Mouse (Mus musculus): ENCODE data around the gene Clec4n. TPM values are rescaled to one million over a fixed set of nuclear protein-coding genes. Genes with fewer than 3 reads are reported as not detected.
"Not testable (repeated sequence)": the region's sequence is repeated elsewhere in the genome, so short reads cannot be mapped to it uniquely, and the experiment has no call there.

Clec4n gene
- 1 to 10 TPM; 1.5 to 3.1 TPM for total RNA-seq (2021)
- long read RNA-seq, experiment 1, partial matches to known transcripts = 0 of 4 reads
- long read RNA-seq, experiment 1, other reads (novel, unspliced or antisense) = 2 of 4 reads
- long read RNA-seq, experiment 2 = 0 reads

DNA sequence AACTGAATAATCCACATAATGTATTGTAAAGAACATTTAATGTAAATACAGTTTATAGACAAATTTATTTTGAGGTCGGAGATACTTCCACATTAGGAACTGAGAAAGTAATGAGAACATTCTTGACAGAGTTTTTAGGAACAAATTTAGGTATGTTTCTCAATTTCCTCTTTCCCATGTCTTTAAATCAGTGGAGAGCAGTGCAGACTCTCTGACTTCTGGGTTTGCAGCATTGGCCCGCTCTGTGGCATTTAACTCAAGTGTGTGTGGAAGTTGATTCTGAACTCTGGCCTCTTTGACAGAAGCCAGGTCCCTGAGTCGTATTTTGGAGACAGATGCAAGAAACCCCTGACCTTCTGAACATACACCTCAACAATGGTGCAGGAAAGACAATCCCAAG, at the start of gene Clec4n:
Clec4n (plus strand) TSS at position 200 of the 400 bp plus-strand sequence.
- no peak for DNase-seq

DNA sequence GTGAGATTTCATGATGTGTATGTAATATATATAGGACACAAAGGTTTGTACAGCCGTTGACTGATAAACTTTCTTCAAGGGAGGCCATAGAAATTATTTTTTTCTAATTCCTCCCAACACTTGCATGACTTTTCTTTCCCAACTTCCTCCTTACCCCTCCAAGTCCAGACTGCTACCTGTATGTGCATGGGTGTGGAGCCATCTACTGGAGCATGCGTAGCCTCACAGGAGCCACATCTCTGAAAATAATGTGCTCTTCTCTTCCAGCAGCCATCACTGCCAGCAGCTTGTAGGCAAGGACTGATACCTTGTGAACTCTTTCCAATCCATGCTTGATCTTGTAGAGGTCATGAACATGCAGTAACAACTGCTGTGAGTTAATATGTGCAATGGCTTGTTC, 44.8 kb upstream of the Clec4n start:
- DNase-seq = not testable (repeated sequence)

DNA sequence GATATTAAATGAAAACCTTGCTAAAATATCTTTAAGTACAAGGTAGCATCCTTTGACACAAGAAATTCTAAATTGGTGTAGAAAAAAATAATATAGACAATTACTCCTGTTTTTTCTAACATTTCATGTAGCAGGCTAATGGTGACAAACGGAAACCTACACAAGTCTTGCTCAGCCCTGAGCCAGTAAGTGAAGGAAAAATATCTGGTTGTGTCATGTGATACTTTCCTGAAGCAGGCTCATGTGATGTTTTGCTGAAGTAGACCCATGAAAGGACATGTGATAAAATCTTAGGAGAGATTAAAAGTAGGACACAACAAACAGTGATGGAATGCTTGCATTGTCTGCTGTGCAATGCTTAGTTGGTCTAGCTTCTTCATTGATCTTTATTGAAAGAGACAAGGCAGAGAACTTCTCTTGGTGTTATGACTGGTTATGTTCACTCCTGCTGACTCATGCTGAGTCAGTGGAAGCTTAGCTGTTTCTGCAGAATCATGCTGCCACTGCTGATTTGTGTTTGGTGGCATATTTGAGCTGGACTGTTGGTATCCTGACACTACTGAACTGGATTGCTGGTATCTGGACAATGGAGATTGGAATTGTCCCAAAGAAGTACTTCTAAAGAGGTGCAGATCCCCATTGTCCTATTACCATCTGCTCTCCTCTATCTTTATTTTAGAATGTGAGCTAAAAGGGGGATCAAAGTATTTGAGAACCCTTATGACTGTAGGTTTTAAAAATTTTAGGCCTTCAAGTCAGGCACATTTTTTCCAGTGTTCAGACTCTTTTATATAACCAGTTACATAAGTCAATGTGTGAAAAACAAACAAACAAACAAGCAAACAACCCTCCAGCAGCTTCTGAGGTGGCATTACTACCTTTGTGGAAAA, 22.2 kb upstream of the Clec4n start:
- DNase-seq = no peak

DNA sequence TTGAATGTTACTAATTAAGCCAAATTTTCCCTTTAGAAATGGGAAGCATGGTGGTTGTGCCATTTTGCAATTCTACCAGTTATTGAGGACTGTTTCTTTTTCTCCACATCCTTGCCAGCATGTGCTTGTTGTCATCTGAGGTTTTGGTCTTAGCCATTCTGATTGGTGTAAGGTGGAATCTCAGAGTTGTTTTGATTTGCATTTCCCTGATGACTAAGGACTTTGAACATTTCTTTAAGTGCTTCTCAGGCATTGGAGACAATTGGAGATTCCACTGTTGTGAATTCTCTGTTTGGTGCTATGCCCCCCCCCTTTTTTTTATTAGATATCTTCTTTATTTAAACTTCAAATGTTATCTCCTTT, 21.6 kb upstream of the Clec4n start:
- not testable (repeated sequence) for DNase-seq

DNA sequence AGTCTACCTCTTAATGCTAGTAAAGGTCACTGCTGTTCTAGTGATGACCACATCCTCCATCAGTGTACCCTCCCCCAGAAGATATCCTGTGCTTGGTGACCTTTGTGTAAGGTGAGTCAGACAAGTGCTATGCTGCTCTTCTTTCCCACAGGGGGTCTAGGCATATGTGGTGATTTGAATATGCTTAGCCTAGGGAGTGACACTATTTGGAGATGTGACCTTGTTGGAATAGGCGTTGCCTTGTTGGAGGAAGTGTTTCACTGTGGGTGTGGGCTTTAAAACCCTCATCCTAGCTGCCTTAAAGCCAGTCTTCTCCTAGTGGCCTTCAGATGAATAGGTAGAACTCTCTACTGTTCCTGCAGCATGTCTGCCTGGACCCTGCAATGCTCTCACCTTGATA, 17.9 kb upstream of the Clec4n start:
- no peak for DNase-seq

DNA sequence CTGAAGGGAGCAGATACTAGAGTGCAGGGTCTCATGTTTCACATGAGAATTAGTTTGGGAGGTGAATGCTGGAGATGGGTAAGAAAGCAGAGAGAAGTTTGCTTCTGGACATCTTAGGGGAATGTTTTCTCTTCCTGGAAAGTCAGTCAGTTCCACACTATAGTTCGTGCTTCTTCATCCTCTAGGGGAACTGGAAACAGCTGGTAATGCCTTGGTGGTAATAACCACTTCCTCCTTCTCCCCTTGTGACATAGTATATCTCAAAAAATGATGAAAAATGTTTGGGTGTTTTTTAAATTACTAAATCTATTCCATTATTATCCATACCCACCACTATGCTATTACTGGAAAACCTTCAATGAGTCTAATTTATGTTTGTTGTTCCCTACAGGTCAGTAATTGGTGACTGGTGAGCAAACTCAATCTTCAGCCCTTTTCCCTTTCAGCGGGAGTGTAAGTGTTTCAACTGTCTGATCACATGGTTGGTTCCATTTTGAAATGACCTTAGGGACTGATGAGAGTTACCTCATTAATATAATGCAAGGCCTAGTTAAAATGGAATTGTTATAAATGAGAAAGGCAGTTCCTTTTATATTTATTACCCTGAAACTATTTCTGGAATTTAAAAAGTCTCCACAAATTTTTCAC, 2.0 kb upstream of the Clec4n start:
- no peak for DNase-seq

DNA sequence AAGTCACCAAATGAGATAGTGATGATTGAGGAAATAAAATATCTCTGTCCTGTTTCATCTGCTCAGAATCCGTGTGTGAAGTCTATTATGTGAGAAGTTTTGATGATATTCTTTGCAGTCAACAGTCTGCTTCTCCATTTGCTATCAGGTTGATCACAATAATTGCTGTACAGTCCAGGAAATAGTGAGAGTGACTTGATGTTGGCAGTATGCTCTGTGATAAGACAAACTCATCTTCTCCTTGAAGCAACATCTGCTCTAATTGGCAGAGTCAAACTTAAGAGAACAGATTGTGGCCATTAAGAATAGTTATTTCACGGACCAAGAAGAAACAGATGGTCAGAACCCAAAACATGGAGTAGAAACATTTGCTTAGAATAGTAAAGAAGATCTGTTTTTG, 1.5 kb downstream of the Clec4n start:
- DNase-seq = no peak

DNA sequence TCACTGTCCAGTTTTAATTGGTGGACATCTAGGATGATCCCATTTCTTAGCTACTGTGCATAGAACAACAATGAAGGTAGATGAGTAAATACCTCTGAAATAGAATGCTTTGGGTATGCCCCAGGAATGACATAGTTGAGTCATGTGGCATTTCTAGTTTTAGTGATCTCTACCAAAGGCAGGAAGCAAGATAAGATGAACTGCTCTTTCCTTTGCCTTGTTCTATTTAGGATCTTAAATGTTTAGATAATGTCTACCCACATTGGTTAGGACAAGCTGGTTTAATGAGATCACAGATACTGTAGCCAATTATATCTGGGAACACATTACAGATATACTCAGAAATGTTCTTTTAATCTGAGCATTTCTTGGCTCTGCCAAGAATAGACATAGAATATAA, 7.9 kb downstream of the Clec4n start:
- DNase-seq = no peak

DNA sequence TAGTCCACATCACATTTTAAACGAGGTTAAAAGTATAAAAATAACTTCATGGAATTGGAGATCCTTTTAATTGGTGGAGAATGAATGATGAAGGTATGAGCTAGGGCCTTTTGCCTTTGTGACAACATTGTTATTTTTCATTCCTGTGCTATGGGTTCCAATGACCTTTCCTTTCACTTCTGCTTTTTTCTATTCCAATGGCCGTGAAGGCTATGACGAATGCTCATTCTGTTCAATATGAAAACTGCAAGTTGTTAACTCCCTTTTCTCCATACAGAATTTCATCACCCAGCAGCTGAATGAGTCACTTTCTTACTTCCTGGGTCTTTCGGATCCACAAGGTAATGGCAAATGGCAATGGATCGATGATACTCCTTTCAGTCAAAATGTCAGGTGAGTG, 14.6 kb downstream of the Clec4n start:
- DNase-seq = no peak

DNA sequence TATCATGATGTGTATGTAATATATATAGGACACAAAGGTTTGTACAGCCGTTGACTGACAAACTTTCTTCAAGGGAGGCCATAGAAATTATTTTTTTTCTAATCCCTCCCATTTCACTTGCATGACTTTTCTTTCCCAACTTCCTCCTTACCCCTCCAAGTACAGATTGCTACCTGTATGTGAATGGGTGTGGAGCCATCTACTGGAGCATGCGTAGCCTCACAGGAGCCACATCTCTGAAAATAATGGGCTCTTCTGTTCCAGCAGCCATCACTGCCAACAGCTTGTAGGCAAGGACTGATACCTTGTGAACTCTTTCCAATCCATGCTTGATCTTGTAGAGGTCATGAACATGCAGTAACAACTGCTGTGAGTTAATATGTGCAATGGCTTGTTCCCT, 19.2 kb downstream of the Clec4n start:
- not testable (repeated sequence) for DNase-seq

DNA sequence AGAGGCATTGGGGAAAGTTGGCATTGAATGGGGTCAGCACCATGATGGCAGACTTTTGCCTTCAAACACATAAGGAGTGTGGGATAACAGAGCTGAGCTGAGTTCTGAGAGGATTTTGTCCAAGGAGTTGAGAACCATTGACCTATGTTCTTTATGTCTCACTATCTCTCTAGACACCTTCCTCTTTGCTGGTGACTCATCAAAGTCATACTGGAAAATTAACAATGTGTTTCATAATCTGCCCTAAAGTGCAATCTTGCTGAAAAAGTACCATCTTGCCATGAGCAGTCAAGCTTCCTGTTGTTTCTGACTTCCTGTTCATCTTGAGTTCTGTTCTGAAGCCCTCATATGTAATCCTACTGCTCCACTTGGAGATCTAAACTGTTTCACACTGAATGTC, 23.1 kb downstream of the Clec4n start:
- no peak for DNase-seq

DNA sequence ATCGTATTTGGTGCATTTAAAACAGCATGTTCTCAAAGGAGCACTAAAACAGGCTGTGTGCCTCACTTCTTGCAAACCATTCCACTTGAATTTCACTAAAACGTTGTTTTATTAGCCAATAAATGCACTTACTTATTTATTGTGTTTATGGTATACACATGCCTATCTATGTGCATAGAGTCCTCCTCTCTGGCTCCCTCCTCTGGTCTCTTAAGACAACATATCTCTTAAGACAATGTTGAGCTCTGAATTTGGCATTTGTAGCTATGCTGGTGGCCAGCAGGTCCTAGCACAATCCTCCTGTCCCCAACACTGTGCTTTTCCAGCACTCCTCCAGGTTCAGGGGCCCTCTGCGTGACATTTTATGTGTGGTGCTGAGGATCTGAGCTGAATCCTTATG, 29.3 kb downstream of the Clec4n start:
- DNase-seq = no peak

DNA sequence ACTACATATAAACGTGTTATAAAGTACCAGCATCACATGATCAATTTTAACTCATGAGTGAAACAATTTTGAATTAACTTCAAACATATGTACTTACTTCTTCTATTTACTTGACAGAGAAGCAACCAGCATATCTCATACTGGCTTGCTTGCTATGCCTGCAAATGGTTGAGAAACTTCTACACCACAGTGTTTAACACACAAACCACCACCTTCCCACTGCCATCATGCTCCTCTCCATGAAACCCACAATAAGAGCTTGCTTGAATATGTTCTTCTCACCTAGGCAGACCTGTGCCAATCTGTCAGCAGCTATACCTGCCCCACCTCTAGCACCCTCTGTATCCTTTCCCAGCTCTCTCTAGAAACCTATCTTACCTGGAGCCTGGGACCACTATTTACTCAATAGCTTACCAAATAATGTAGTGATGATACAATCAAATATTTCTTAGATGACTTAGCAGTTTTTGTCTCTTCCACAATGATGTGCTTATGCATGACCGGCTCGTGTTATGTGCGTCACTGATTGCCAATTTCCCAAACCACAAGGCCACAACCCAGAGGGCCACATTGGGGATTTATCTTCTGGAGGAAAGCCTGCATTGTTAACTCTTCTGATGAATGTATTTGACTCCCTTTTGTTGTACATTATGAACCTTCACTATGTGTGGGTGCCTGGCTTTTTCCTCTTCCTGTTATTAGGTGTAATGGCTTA, 30.4 kb downstream of the Clec4n start:
- DNase-seq = no peak

DNA sequence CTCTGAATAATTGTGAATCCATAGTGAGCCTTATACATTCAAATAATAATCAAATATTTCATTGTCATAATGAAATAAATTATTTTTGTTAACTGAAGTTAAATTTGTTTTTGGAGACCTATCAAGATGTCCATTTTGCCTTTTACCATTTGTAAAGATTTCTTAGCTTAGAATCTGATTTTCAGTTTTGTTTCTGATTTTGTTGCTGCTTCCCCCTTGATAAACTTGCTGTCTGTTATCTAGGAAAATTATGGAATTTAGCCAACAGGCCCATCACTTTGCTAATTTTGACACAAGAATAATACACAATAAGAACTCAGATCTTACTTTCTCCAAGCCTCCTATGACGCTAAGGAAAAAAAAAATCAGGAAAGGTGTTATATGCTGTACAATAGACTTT, 31.2 kb downstream of the Clec4n start:
- no peak for DNase-seq

DNA sequence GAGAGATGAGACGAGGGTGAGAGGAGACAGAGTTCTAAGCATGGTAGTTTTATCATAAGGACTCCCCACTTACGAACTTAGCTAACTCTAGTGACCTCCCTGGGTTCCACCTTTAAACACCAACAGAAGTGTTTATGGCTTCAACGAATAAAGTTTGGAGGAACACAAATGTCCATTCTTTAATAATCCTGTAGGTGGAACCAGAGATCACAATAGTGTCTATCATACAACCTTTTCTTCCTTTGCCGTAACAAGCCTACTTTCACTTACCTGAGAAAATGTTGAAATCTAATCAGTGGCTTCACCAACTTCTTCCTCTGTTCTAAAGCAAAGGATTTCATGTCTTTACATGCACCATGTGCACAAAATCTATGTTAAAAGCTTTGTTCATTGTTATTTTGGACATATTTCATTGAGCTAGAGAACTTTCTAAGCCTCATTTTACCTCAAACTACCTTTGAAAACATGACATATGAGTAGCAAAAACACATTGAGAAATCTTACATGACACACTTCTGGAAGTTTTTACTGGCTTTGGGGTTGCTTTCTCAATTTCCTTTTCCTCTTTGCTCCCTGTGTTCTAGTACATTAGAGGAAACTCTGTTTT, 32.0 kb downstream of the Clec4n start, which contains the start of gene Clec4d:
Clec4d (plus strand) TSS at position 557 of the 607 bp plus-strand sequence.
- no peak for DNase-seq

DNA sequence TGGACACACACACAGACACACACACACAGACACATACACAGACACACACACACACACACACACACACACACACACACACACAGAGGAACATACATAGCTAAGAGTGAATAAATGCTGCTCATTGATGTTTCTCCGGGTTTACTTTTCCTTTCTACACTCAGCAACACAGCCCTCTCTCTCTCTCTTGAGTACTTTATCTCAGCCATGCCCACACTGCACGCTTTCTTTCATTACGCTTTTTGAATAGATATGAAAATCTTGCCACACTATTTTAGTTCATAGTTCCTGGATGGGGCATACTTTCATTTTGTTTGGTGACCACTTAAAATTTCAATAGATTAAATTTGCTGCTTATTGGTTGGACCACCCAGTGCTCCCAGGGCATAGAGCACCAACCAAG, 34.6 kb downstream of the Clec4n start:
- DNase-seq = no peak

DNA sequence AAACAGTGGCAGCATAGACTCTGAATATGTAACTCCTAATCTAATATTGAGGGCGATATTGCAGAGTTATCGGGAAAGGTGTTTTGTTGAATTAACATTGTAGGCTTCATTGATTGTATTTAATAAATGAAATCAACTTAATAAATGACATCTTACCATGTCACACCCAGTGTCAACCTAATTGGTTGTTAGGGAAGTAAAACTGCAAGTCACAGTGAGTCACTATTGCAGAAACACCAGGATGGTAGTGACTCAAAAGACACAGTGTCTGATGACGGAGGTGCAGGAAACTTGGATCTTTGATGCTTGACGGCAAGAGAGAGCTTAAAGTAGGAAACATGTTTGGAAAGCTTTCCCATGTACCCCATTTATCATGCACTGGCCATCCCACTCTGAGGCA, 36.2 kb downstream of the Clec4n start:
- no peak for DNase-seq

DNA sequence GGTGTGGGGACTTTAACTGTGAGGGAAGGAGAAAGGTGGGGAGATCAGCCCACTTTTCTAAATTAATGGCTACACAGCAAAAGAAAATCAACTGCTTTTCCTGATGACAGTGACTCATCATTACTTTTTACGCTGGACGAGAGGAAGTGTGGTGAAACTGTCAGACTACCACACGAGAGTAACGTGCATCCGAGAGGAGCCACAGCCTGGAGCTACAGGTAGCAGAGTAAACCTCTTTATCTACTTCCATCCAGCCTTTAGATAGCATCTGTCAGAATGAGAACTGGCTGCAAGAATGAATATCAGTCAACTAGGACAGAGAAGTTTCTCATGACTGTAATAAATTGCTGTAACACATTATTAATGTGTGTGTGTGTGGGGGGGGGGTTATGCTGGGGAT, 37.3 kb downstream of the Clec4n start:
- DNase-seq = no peak

DNA sequence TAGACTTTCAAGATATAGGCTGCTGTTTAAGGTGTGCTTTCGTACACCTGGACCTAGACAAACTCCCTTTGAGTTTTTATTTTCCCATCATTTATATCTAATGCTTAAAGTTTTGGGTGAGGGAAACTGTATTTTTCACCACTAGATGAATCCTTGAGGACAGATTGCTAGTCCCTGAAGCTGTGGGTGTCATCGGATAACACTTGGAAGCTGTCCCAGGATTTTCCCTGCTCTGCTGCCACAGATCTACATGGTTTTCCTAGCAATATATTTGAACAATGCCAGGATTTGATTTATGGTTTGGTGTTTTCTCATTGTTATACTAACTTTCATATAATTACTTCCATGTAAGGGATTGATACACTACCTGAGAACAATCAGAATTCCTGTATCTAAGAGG, 49.8 kb downstream of the Clec4n start:
- no peak for DNase-seq

DNA sequence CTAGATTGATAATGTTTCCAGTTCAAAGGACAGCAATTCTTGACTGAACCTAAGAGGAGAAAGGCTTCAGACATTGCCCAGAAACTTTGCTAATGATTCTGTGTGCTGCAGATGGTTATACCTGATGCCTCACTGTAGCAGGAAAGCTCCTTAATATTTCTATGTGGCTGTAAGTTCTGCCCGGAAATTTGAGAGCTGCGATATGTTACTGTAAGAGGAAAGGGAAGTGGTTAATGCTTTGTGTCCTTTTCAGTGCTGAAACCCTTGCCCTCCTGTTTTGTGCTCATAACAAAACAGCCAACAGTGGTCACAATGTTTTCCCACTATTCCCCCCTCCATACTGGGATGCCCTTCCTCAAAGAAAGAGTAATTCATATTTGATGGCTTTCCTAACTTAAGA, 56.7 kb downstream of the Clec4n start:
- DNase-seq = no peak

DNA sequence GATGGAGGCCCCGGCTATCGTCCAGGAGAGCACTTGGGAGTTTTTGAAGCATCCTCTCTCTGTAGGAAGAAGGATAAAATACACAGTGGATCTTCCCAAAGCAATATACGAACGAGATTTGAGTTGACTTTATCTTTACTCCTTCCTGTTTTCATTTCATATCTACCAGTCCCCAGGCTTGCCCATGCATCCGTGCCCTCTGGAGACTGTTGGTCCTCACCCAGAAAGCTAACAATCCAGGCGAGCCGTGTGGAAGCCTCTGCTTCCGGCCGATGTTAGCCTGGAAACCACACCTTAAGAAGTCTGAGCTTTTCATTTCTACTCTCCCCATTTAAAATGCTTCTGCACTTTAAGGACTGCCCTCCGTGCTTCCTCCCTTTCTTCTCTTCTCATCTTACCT, 59.3 kb downstream of the Clec4n start:
- no peak for DNase-seq

DNA sequence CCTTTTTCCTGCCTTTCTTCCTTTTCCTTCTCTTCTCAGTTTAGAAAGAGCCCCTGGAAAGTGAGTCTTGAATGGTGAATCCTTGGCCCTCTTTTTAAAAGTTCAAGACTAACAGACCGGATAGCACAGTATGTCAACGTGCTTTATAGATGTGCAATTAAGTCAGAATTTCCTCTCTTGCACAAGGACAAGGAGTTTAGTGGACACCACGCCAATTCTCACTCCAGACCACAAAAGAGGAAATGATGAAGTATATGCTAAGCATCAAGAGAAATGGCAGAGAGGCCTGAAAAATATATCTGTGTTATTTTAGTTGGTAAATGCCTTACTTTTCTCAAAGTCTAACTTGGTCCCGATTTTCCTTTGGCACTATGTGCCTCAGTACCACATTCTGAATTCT, 60.1 kb downstream of the Clec4n start, which contains the start of gene Clec4e:
Clec4e (minus strand) TSS at position 118 of the 400 bp plus-strand sequence.
- no peak for DNase-seq

Measured in adrenal gland, postnatal 10 days (tissue).